Mouse (Mus musculus) liver, postnatal 0 days (tissue): ENCODE data around the gene Cfap298.

Source experiments
- CTCF ChIP-seq: sonication (generic); IDR thresholded peaks from 2 replicates; pipeline ENCODE4 v1.5.1; 2016; ENCODE audit warnings: antibody characterized with exemption, low read depth
- EP300 ChIP-seq: IDR thresholded peaks from 2 replicates; pipeline ENCODE4 v1.6.1; 2016; ENCODE audit warnings: antibody characterized with exemption, low read depth, mild to moderate bottlenecking

- TF ChIP-seq CTCF = peak; percentile 55
- no peak for TF ChIP-seq EP300
Measured at GRCm38 (mm10) chr16:90953770-90954169, 18.9 kb upstream of the Cfap298 start.
